Mouse (Mus musculus) spleen, adult 2 months (tissue): ENCODE measurements around the gene Fgfr2.

Experiments
- CTCF ChIP-seq: fragments of 200-500 bp; IDR thresholded peaks from 2 replicates; pipeline ENCODE4 v1.5.1; 2011; ENCODE audit warnings: mild to moderate bottlenecking, inconsistent platforms; ENCODE audit not compliant: insufficient read depth, insufficient read length, insufficient replicate concordance; ENCODE audit errors: extremely low read depth
- POLR2A ChIP-seq: fragments of 200-500 bp; IDR thresholded peaks from 2 replicates; pipeline ENCODE4 v1.6.1; 2011; ENCODE audit warnings: low read depth, low read length, inconsistent platforms

GRCm38 (mm10) chr7:130380367-130380766, 2742.8 kb downstream of the Fgfr2 start:
- TF ChIP-seq CTCF = no peak
- TF ChIP-seq POLR2A = no peak
